In genomic region chr3:14882756-14883155, GRCm38 (mm10) we compare ENCODE assay signal across 18 mouse cellular contexts.
"Had no signal": no experiment of that assay in that cellular context is flagged by ENCODE, and none has a peak within 500 bp of the region (broad histone marks: within the 10 kb centered on the region; RNA-seq: fewer than 3 reads in every experiment).

No protein-coding gene starts in this region.

- H3K4me1 ChIP-seq: limb, embryonic 12.5 days; stomach, embryonic 15.5 days had no signal

- H3K4me2 ChIP-seq: limb, embryonic 12.5 days; limb, embryonic 15.5 days; midbrain, embryonic 11.5 days; stomach, embryonic 15.5 days had no signal

- H3K4me3 ChIP-seq: limb, embryonic 12.5 days; limb, embryonic 15.5 days; stomach, embryonic 15.5 days had no signal

- ATAC-seq: intestine, postnatal 0 days had no signal

- H3K9me3 ChIP-seq: limb, embryonic 12.5 days; limb, embryonic 15.5 days; stomach, embryonic 15.5 days had no signal

- H3K27me3 ChIP-seq: stomach, embryonic 15.5 days had no signal

- H3K27ac ChIP-seq: kidney, postnatal 0 days; limb, embryonic 12.5 days; limb, embryonic 15.5 days; stomach, embryonic 15.5 days had no signal

- H3K9ac ChIP-seq: limb, embryonic 12.5 days; limb, embryonic 15.5 days; stomach, embryonic 15.5 days had no signal

- H3K36me3 ChIP-seq: limb, embryonic 12.5 days; limb, embryonic 15.5 days; stomach, embryonic 15.5 days had no signal

- DNase-seq: kidney, adult 2 months; kidney, postnatal 25 days; layer of hippocampus, postnatal 36 days; left cerebral cortex, postnatal 4 days; lung, adult 2 months; lung, postnatal 14 days; lung, postnatal 4 days; midbrain, embryonic 14.5 days; retina, postnatal 1 day; right cerebral cortex, postnatal 25 days; spleen, adult 18-20 months; thymus, postnatal 25 days had no signal
